Mouse (Mus musculus) kidney, postnatal 36 days (tissue): ENCODE measurements at regions not wholly inside any gene's neighbourhood (a gene's known extent, or its start where the extent isn't known, plus 50 kb on each side); places are given as distances from the start of the nearest gene placed in this dataset.

Experiments
- DNase-seq, 2 experiments: peaks; one replicate each; pipeline ENCODE4 v3.0.0; 2021 to 2022; ENCODE audit warnings: mixed read lengths in 2 of 2

GRCm38 (mm10) chr5:149909108-149909739 lies 109.3 kb upstream of the Rxfp2 start:
- DNase-seq = peak; percentile 8 to 16

- DNase-seq = no peak
Observed at GRCm38 (mm10) chr5:149909971-149910370, 108.5 kb upstream of the Rxfp2 start.

- no peak for DNase-seq
Observed at GRCm38 (mm10) chr5:149911968-149912367, 106.5 kb upstream of the Rxfp2 start.

GRCm38 (mm10) chr5:149915761-149916160 lies 102.7 kb upstream of the Rxfp2 start:
- DNase-seq = no peak

DNA sequence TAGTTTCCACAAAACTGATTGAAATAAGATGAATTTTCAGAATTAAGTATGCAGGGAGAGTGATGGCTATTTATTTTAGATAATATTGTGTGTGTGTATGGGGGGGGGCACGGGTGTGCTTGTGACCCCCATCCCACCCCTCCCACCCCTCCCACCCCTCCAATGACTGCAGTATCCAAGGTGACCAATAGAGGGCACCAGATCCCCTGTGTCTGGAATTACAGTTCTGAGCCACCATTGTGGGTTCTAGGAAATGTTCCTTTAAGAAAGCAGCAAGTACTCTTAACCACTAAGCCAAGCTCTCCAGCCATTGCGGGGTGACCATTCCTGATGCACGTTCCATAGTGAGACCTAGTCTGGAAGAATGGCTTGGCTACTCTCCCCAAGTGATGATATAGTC lies 101.1 kb upstream of the Rxfp2 start:
- peak in 1 of 2 experiments; percentile 21 for DNase-seq

GRCm38 (mm10) chr5:149919097-149919496 lies 99.4 kb upstream of the Rxfp2 start:
- DNase-seq = no peak

GRCm38 (mm10) chr5:149920326-149920725 lies 98.1 kb upstream of the Rxfp2 start:
- no peak for DNase-seq

GRCm38 (mm10) chr5:149924501-149924900 lies 94.0 kb upstream of the Rxfp2 start:
- no peak for DNase-seq

GRCm38 (mm10) chr5:149926786-149927185 lies 91.7 kb upstream of the Rxfp2 start:
- no peak for DNase-seq

DNA sequence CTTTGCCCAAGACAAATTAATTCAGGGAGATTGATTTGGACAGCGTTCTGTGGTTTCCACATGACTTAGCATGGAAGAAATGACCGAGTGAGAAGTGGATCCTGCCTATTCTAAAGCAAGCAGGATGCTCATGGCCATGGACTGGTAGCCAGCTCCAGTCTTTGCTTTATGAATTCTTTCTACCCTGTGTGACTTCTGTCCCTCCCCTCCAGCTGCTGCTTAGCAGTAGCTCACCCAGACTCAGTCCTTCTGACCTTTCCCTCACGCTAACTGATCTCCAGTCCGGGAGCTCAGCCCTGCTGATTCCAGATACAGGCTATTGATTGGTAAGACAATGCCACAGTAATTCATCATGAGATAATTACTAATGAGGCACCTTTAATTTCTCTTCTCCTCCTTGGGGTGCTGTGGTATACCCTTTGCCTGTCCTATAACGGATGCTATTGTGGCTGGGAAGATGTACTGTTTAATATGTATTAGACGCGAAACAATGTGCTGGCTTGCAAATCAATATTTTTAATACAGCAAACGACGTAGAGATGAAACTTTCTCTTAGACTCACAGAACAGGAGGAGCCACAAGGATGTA lies 86.8 kb upstream of the Rxfp2 start:
- DNase-seq = no peak

DNA sequence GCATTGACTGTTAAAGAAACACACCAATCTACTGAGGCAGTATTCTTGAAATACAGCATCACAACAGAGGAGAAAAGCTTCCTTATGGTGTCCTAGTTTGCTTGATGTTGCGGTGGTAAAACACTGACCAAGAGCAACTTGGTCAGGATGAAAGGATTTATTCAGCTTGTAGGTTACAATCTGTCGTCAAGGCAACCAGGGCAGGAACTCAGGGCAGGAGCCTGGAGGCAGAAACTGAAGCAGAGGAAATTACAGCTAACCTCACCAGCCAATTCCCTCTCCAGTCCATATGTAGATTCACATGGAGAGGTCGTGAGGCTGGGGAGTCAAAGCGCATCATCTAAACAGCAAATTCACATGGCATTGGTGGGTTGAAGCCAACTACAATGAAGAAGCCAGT lies 86.3 kb upstream of the Rxfp2 start:
- no peak for DNase-seq

DNA sequence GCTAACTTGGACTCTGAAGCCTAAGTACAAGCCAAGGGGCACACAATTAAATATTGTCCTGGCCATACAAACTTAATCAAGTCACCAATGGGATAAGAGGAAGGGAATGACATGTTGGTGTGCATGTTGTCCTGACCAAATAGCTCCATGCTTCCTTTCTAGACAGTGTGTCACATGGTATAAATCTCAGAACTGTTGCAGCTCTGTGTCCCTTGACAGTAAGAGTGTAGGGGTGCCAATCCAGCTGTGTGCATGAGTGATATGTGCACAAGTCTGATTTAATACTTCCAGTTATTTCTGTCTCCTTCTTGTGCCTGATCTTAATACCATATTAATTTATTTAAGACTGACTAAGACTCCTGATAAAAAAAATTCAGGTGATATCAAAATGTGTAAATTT lies 72.8 kb upstream of the Rxfp2 start:
- no peak for DNase-seq

GRCm38 (mm10) chr5:149947491-149947890 lies 71.0 kb upstream of the Rxfp2 start:
- no peak for DNase-seq

DNA sequence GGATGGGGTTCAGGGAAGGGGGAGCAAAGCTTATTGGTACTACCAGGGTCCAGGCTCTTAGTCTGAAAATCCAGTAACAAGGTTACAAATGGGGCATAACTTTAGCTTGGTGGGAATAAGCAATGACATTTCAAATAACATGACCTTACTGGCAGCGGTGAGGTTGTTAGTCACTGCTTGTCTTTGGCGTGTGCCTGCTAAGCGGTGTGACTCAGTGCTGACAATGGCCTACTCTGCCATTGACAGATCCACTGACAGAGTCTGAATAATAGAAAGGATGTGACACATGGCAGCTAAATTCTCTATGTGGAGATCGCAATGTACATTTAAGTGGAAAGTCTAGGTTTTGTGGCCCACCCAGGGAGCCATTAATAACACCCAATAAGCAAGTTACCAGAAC lies 61.5 kb upstream of the Rxfp2 start:
- DNase-seq = no peak

DNA sequence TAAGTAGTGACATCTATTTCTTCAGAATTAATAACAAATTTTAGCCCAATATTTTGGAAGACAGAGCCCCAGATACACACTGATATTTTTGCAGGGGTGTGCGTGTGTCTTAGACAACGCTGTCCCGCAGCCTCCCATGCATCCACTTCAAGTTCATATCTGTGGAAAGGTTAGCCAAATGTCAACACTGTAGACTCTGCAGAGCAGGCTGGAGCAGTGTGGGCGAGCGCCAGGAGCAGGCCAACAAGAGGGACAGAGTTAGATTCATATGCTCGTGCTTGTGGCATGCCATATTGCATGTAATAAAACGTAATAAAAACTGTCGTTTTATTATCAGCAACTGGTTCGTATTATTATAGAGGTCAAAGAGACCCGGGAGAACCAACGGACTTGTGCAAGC lies 57.3 kb upstream of the Rxfp2 start:
- DNase-seq = no peak

DNA sequence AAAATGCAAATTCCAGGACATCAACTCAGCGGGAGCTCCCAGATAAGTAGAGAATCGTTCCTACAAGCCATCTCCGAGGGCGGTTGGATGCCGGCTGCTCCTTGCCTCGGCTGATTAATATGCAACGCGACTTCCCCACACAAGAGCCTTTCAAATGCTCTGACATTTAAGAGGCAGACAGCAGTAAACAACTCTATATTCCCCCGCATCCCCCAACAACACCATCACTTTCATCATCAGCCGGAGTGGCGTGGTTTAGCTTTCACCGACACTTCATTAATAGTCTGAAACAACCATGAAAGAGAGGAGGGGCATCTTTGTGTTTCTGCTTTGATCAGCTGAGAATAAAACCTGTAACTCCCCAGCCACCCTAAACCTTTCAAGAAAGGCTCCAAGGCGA lies 53.7 kb upstream of the Rxfp2 start:
- DNase-seq = peak in 1 of 2 experiments; percentile 3
